Mouse (Mus musculus) heart, adult 2 months (tissue): ENCODE results near the gene Rccd1.

Experiments
- CTCF ChIP-seq: fragments of 200-600 bp; IDR thresholded peaks from 2 replicates; pipeline ENCODE4 v1.8.1; 2022; ENCODE audit warnings: antibody characterized with exemption, mild to moderate bottlenecking, moderate library complexity
- POLR2A ChIP-seq: fragments of 200-500 bp; IDR thresholded peaks from 2 replicates; pipeline ENCODE4 v1.6.1; 2011; ENCODE audit warnings: mild to moderate bottlenecking, low read depth, low read length, control low read depth; ENCODE audit not compliant: insufficient read depth

DNA sequence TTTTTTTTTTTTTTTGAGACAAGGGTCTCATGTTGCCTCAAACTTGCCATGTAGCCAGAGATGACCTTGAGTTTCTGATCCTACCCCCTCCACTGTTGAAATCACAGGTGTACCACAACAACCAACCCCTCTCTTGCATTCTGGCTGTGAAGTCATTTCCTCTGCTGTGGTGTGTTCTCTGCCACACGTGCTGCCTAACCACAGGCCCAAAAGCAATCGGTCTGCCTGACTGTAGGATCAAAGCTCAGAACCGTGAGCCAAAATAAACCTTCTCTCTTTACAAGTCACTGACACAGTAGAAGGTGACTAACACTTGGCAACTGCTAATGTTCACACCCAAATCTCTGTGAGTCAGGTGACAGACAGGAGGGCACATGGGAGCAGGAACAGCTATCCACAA, 36.2 kb upstream of the Rccd1 start:
- TF ChIP-seq POLR2A (no peak), CTCF (no peak)
